Mouse (Mus musculus): ENCODE data around the gene Klf15. TPM values are rescaled to one million over a fixed set of nuclear protein-coding genes. Genes with fewer than 3 reads are reported as not detected.

Gene Klf15
- polyA plus RNA-seq, 1 experiment from 2014 or later = 11.6 TPM

DNA sequence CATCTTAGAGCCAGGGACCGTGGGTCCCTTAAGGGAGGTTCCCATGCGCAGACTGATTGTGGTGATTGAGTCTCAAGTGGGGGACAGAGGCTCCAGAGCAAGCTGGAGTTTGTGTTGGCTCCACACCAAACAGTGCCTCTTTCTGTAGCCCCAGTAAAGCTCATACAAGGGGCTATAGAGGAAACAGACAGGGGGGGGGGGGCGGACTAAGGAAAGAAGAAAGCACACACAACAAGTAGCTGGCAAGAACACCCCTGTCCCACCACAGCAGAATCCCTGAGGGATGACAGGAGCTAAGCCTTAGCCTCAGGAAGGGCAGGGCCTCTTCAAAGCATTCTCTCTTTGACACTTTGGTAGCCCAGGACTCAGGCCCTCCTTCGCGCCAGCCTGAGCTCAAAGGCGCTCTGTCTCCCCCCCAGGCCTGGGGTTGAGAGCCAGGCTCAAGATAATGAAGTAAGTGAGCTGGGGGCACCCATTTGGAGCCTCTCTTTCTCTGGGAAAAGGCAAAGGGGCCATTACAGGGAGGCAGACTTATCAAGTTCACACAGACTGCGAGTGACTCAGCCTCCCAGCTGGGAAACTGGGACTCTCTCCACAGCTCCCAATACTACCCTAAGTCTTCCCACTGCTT is 33.0 kb downstream of the Klf15 start:
- H3K4me1 ChIP-seq (replicated peaks; ENCODE audit: control insufficient read depth, insufficient read depth, low read length) = peaks cover 18% of the 10 kb centered on the region
- peak overlapping the region; percentile 24; the same call in 1 of the 2 replicates for H3K27ac ChIP-seq (ENCODE audit: low read length)
- H3K36me3 ChIP-seq (ENCODE audit: control insufficient read depth, insufficient read depth) = no peaks in the 10 kb centered on the region
- ATAC-seq = peak; percentile 86
- no peaks in the 10 kb centered on the region for H3K27me3 ChIP-seq (replicated peaks; ENCODE audit: control insufficient read depth, insufficient read depth, low read length)
- no peak overlapping the region for H3K9ac ChIP-seq (replicated peaks; ENCODE audit: low read depth, low read length)
- H3K9me3 ChIP-seq (ENCODE audit: control insufficient read depth, low read length) = no peaks in the 10 kb centered on the region
- 30% methylated on average over 6 of the region's 7 CpGs for WGBS
- no peak overlapping the region for H3K4me2 ChIP-seq (ENCODE audit: low read length)
- H3K4me3 ChIP-seq (replicated peaks; ENCODE audit: low read length) = no peak overlapping the region

DNA sequence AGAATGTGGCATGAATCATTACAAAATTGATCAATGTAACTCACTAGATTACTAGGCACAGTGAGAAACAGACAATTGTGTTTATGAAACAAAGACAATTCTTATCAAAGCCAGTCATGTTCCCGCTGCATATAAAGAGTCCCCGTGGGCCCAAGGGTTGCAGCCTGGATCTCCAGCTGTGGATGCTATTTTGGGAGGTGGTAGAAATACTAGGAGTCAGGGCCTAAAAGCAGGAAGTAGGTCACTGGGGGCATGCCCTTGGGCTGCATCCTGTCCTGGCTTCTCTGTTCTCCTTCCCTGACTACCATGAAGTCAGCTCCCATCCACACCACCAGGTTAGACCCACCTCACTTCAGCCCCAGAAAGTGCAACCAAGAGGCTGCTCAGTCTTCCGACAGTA is 33.8 kb downstream of the Klf15 start:
- no peaks in the 10 kb centered on the region for H3K27me3 ChIP-seq (replicated peaks; ENCODE audit: control insufficient read depth, insufficient read depth, low read length)

DNA sequence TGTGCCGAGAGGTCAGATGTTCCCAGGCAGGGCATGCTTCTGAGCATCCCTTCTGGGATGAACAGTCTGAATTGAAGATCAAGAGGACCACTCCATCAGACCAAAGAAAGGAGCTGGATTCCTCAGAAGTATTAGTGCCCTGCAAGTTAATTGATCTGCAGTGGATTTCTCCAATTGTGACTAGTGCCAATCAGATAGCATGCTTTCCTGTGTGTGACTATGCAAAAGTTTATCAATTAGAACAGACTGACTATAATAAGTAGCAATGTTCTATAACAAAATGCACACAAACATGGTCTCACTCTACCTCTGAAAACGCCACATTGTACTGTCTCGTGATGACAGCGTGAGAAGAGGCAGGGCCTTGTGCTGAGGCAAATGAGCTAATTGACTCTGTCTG is 37.1 kb downstream of the Klf15 start:
- Histone ChIP-seq H3K9ac (replicated peaks; ENCODE audit: low read depth, low read length) (no peak overlapping the region), H3K36me3 (ENCODE audit: control insufficient read depth, insufficient read depth) (no peaks in the 10 kb centered on the region), H3K27me3 (replicated peaks; ENCODE audit: control insufficient read depth, insufficient read depth, low read length) (no peaks in the 10 kb centered on the region), H3K9me3 (ENCODE audit: control insufficient read depth, low read length) (no peaks in the 10 kb centered on the region), H3K4me1 (replicated peaks; ENCODE audit: control insufficient read depth, insufficient read depth, low read length) (peaks cover 11% of the 10 kb centered on the region), H3K27ac (ENCODE audit: low read length) (no peak overlapping the region), H3K4me3 (replicated peaks; ENCODE audit: low read length) (no peak overlapping the region), H3K4me2 (ENCODE audit: low read length) (no peak overlapping the region)
- 37% methylated on average over 4 of the region's 4 CpGs for WGBS
- ATAC-seq = no peak

More for the DNA sequence above, 33.8 kb downstream of the Klf15 start:
- Histone ChIP-seq H3K9ac (replicated peaks; ENCODE audit: low read depth, low read length) (no peak overlapping the region), H3K9me3 (ENCODE audit: control insufficient read depth, low read length) (no peaks in the 10 kb centered on the region), H3K4me2 (ENCODE audit: low read length) (no peak overlapping the region), H3K4me3 (replicated peaks; ENCODE audit: low read length) (no peak overlapping the region), H3K27ac (ENCODE audit: low read length) (no peak overlapping the region), H3K36me3 (ENCODE audit: control insufficient read depth, insufficient read depth) (no peaks in the 10 kb centered on the region), H3K4me1 (replicated peaks; ENCODE audit: control insufficient read depth, insufficient read depth, low read length) (peaks cover 11% of the 10 kb centered on the region)
- 61% methylated on average over 3 of the region's 3 CpGs for WGBS
- ATAC-seq = no peak

DNA sequence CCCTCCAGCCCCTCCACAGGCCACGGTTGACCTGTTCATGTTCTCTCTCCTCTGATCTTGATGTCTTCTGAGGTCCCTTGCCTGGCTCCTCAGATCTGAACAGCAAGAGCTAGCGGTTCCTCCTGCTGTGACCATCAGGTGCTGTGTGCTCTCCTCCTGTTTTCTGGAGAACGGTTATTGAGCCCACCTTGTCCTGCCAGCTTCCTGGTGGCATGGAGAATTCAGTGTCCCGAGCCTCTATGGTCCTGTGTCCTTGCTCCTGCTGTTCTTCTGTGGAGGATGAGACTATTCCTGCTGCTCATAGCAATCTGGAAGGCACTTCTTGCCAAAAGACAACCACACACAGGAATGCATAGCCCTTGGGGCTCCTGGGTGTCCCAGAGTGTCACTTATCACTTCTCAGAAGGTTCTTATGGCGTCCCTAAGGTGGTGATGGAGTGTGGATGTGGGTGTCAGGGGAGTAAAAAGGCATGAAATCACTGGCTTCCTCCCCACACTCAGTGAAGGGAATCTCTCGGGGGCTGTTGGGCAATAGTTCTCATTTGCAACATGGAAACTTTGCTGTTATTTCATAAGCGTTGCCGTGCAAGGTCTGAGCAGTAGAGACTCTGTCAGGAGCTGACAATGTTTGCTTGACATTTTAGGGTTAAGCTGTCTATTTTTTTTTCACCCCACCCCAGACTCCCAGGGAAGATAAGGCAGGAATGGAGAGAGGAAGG is 39.0 kb downstream of the Klf15 start:
- Histone ChIP-seq H3K27ac (ENCODE audit: low read length) (no peak overlapping the region), H3K4me1 (replicated peaks; ENCODE audit: control insufficient read depth, insufficient read depth, low read length) (peaks cover 15% of the 10 kb centered on the region), H3K9ac (replicated peaks; ENCODE audit: low read depth, low read length) (no peak overlapping the region), H3K4me3 (replicated peaks; ENCODE audit: low read length) (no peak overlapping the region), H3K27me3 (replicated peaks; ENCODE audit: control insufficient read depth, insufficient read depth, low read length) (no peaks in the 10 kb centered on the region), H3K4me2 (ENCODE audit: low read length) (no peak overlapping the region), H3K9me3 (ENCODE audit: control insufficient read depth, low read length) (no peaks in the 10 kb centered on the region), H3K36me3 (ENCODE audit: control insufficient read depth, insufficient read depth) (no peaks in the 10 kb centered on the region)
- 82% methylated on average over 8 of the region's 8 CpGs for WGBS
- ATAC-seq = no peak

DNA sequence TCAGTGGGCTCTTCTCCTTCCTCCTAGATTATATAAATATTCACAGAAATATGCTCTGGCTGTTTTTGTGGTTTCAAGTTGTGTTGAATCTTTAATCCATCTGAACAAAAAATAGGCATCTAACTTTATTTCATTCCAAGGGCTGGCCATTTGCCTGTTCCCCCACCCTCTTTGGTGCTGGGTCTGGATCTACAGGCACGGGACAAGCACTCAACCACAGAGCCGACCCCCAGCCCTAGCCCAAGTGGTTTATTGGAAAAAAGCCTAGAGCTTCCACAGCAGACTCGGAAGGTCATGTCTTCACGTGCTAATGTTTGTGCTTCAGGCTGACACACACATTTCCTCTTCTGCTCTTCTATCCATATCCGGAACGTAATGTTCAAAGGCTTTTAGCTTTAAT is 43.5 kb downstream of the Klf15 start:
- no peak for ATAC-seq
- H3K9me3 ChIP-seq (ENCODE audit: control insufficient read depth, low read length) = no peaks in the 10 kb centered on the region
- H3K27ac ChIP-seq (ENCODE audit: low read length) = peak overlapping the region; percentile 84
- H3K4me3 ChIP-seq (replicated peaks; ENCODE audit: low read length) = no peak overlapping the region
- no peaks in the 10 kb centered on the region for H3K36me3 ChIP-seq (ENCODE audit: control insufficient read depth, insufficient read depth)
- H3K4me1 ChIP-seq (replicated peaks; ENCODE audit: control insufficient read depth, insufficient read depth, low read length) = peaks cover 38% of the 10 kb centered on the region
- no peaks in the 10 kb centered on the region for H3K27me3 ChIP-seq (replicated peaks; ENCODE audit: control insufficient read depth, insufficient read depth, low read length)
- H3K4me2 ChIP-seq (ENCODE audit: low read length) = no peak overlapping the region
- 54% methylated on average over 6 of the region's 6 CpGs for WGBS
- no peak overlapping the region for H3K9ac ChIP-seq (replicated peaks; ENCODE audit: low read depth, low read length)

DNA sequence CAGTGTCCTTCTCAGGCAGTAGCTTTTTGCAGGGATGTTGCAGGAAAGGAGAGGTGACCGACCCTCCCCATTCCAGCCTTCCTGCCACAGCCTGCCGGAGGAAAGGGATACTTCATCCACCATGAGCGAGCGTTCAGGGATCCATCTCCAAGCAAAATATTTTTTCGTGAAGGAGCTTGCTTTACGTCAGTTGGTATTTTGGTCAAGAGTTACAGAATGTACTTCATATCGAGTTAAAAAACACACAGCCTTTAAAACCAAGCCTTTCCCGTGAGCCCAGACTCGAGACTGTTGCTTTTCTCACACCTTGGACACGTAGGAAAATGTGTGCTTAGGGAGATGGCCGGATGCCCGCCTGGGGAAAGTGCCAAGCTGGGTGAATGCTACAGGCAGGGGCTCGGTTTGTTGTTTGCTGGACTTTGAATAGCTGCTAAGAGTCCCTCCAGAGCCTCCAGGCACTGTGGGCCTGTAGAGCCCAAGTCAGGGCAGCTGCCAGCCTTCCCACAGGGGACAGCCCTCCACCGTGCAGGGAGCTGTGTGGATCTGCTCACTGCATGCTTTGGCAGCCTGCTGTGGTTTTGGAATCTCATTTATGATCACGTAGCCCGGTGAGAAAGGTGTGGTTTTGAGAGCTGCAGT is 44.4 kb downstream of the Klf15 start:
- ATAC-seq = peak; percentile 92
- H3K4me1 ChIP-seq (replicated peaks; ENCODE audit: control insufficient read depth, insufficient read depth, low read length) = peaks cover 38% of the 10 kb centered on the region
- H3K9ac ChIP-seq (replicated peaks; ENCODE audit: low read depth, low read length) = no peak overlapping the region
- no peak overlapping the region for H3K4me3 ChIP-seq (replicated peaks; ENCODE audit: low read length)
- no peak overlapping the region for H3K4me2 ChIP-seq (ENCODE audit: low read length)
- H3K27ac ChIP-seq (ENCODE audit: low read length) = peak overlapping the region; percentile 84
- no peaks in the 10 kb centered on the region for H3K9me3 ChIP-seq (ENCODE audit: control insufficient read depth, low read length)
- no peaks in the 10 kb centered on the region for H3K27me3 ChIP-seq (replicated peaks; ENCODE audit: control insufficient read depth, insufficient read depth, low read length)
- no peaks in the 10 kb centered on the region for H3K36me3 ChIP-seq (ENCODE audit: control insufficient read depth, insufficient read depth)
- WGBS = 26% methylated on average over 16 of the region's 16 CpGs

DNA sequence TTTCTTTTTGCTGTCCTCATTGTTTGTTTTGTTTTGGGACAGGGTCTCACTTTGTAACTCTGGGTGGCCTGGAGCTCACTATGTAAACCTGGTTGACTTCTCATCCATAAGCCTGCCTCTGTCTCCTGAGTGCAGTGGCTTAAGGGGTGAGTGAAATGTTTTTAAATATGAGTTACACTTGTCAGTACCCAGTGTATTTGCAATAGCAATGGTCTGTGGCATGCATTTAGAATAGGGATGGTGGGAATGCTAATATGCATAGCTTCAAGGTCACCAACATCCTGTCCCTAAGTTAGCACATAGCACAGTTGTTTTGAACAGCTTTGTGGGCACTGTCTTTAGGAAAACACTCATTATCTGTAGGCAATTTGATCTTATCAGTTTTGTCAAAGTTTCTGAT is 45.1 kb downstream of the Klf15 start:
- Histone ChIP-seq H3K27ac (ENCODE audit: low read length) (peak overlapping the region; percentile 84), H3K4me3 (replicated peaks; ENCODE audit: low read length) (no peak overlapping the region), H3K9ac (replicated peaks; ENCODE audit: low read depth, low read length) (no peak overlapping the region), H3K27me3 (replicated peaks; ENCODE audit: control insufficient read depth, insufficient read depth, low read length) (no peaks in the 10 kb centered on the region), H3K4me2 (ENCODE audit: low read length) (no peak overlapping the region), H3K36me3 (ENCODE audit: control insufficient read depth, insufficient read depth) (no peaks in the 10 kb centered on the region), H3K9me3 (ENCODE audit: control insufficient read depth, low read length) (no peaks in the 10 kb centered on the region), H3K4me1 (replicated peaks; ENCODE audit: control insufficient read depth, insufficient read depth, low read length) (peaks cover 38% of the 10 kb centered on the region)
- no peak for ATAC-seq

DNA sequence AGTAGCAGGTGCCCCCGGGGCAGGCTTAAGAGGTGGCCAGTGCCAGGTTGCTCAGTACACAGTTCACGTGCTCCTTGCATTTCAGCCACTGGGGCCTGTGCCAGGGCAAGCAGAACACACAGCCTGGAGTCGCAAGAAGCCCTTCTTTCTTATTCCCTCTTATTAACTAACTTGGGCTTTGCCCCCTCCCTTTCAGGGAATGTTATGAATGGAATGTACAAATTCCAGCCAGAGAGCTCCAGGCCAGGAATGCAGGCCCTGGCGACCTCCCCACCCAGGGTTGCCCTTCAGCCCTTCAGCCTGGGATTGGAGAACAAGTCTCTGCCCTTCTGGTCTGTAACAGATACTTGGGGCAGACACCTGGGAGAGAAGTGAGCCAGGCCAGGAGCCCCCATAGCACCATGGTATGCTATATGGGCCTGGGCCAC is 45.8 kb downstream of the Klf15 start:
- Histone ChIP-seq H3K4me2 (ENCODE audit: low read length) (no peak overlapping the region), H3K27me3 (replicated peaks; ENCODE audit: control insufficient read depth, insufficient read depth, low read length) (no peaks in the 10 kb centered on the region), H3K27ac (ENCODE audit: low read length) (peak overlapping the region; percentile 12; the same call in 1 of the 2 replicates), H3K4me1 (replicated peaks; ENCODE audit: control insufficient read depth, insufficient read depth, low read length) (peaks cover 38% of the 10 kb centered on the region), H3K36me3 (ENCODE audit: control insufficient read depth, insufficient read depth) (no peaks in the 10 kb centered on the region), H3K4me3 (replicated peaks; ENCODE audit: low read length) (no peak overlapping the region), H3K9ac (replicated peaks; ENCODE audit: low read depth, low read length) (no peak overlapping the region), H3K9me3 (ENCODE audit: control insufficient read depth, low read length) (no peaks in the 10 kb centered on the region)
- 17% methylated on average over 4 of the region's 4 CpGs for WGBS
- ATAC-seq = peak; percentile 81

DNA sequence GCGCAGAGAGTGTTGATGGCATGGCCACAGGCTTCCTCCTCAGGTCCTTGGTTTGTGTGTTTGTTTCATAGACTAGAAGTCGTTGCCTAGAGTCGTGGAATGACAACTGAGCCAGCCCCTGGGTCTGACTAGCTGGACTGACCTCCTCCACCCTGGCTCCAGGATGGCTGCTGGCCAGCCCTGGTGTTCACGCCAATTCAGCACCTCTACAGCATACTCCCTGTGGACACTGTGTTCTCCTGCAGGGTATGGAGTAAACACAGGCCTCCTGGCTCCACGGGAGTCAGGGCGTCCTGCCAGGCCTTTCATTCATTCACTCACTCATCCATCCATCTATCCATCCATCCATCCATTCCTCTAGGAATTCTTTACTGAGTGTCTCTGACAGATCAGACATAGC is 46.7 kb downstream of the Klf15 start:
- ATAC-seq = no peak
- H3K4me1 ChIP-seq (replicated peaks; ENCODE audit: control insufficient read depth, insufficient read depth, low read length) = peaks cover 38% of the 10 kb centered on the region
- H3K36me3 ChIP-seq (ENCODE audit: control insufficient read depth, insufficient read depth) = no peaks in the 10 kb centered on the region
- H3K27me3 ChIP-seq (replicated peaks; ENCODE audit: control insufficient read depth, insufficient read depth, low read length) = no peaks in the 10 kb centered on the region
- no peak overlapping the region for H3K4me3 ChIP-seq (replicated peaks; ENCODE audit: low read length)
- WGBS = 58% methylated on average over 6 of the region's 6 CpGs
- H3K9me3 ChIP-seq (ENCODE audit: control insufficient read depth, low read length) = no peaks in the 10 kb centered on the region
- no peak overlapping the region for H3K27ac ChIP-seq (ENCODE audit: low read length)
- no peak overlapping the region for H3K9ac ChIP-seq (replicated peaks; ENCODE audit: low read depth, low read length)
- no peak overlapping the region for H3K4me2 ChIP-seq (ENCODE audit: low read length)
